In the genomic region with DNA sequence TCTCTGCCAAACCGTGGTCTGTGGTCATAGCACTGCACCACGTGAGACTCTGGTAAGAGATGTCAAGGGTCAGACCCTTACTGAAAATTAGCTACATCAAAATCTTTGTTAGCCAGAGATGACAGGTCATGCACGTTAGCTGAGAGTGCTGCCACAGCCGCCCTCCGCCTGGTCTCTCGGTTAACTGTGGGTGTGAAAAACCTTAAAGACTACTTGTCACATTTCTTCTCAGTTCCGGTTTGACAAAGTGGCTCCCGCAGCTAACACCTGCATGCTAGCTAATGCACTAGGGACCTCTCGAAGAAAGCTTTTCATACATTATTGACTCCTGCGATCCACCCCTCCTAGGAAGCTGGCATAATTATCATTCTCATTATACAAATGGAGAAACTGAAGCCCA, we compare ENCODE assay signal across 24 mouse cellular contexts. TPM values are rescaled to one million over a fixed set of nuclear protein-coding genes. Genes with fewer than 3 reads are reported as not detected.
DNase-seq lines count a peak whose midpoint lies in the region; ATAC-seq and TF ChIP-seq lines count a peak whose summit lies in the region.
"Had no signal": no experiment of that assay in that cellular context is flagged by ENCODE, and none has a peak within 500 bp of the region (broad histone marks: within the 10 kb centered on the region; RNA-seq: fewer than 3 reads in every experiment).

No protein-coding gene starts in this region.

- H3K27me3 ChIP-seq in thymus, adult 2 months (ENCODE audit: control insufficient read depth, insufficient read depth, low read length): no peaks in the 10 kb centered on the region
- H3K27me3 ChIP-seq in liver, embryonic 15.5 days: no peaks in the 10 kb centered on the region
- H3K27me3 ChIP-seq in midbrain, embryonic 11.5 days (ENCODE audit: control insufficient read depth, insufficient read depth, low read length): peaks cover 7% of the 10 kb centered on the region

- no peak for ATAC-seq in liver, embryonic 15.5 days (ENCODE audit: insufficient read depth)
- ATAC-seq in midbrain, embryonic 11.5 days (ENCODE audit: low FRiP score): no peak
- ATAC-seq: intestine, embryonic 16.5 days had no signal

- no peaks in the 10 kb centered on the region for H3K9me3 ChIP-seq in liver, embryonic 15.5 days (replicated peaks)
- H3K9me3 ChIP-seq in midbrain, embryonic 11.5 days (ENCODE audit: control insufficient read depth, low read length): no peaks in the 10 kb centered on the region
- H3K9me3 ChIP-seq: embryonic facial prominence, embryonic 15.5 days; forebrain, embryonic 12.5 days; G1E; hindbrain, embryonic 12.5 days; kidney, embryonic 15.5 days; limb, embryonic 10.5 days; neural tube, embryonic 12.5 days had no signal

- H3K4me1 ChIP-seq in thymus, adult 2 months (replicated peaks; ENCODE audit: control insufficient read depth, insufficient read depth, low read length): peaks cover 5% of the 10 kb centered on the region
- peaks cover 69% of the 10 kb centered on the region for H3K4me1 ChIP-seq in liver, embryonic 15.5 days (replicated peaks)
- no peaks in the 10 kb centered on the region for H3K4me1 ChIP-seq in midbrain, embryonic 11.5 days (ENCODE audit: control insufficient read depth, insufficient read depth, low read length)
- H3K4me1 ChIP-seq: embryonic facial prominence, embryonic 15.5 days; hindbrain, embryonic 12.5 days; neural tube, embryonic 12.5 days had no signal

- peak; percentile 15 for DNase-seq in thymus, adult 2 months
- DNase-seq in thymus, postnatal 10 days (ENCODE audit: low spot score in 2 of 2): no peak
- DNase-seq in T-cell, adult 2 months (ENCODE audit: low spot score): peak; percentile 44
- peak; percentile 21 to 24 for DNase-seq in thymus, postnatal 36 days
- no peak for DNase-seq in kidney, adult 11 months
- no peak for DNase-seq in frontal cortex, postnatal 36 days (ENCODE audit: low spot score in 2 of 2)
- DNase-seq in midbrain, embryonic 11.5 days (ENCODE audit: low spot score, missing footprints): no peak
- DNase-seq: adrenal gland, postnatal 36 days; cerebellum, adult 18-20 months; cerebellum, postnatal 36 days; gastrocnemius, postnatal 10 days; heart, postnatal 10 days; kidney, postnatal 4 days; lung, adult 18-20 months; right cerebral cortex, adult 18-20 months had no signal

- no peak overlapping the region for H3K27ac ChIP-seq in thymus, adult 2 months (ENCODE audit: control insufficient read depth, insufficient read depth, low read length)
- peak overlapping the region; percentile 91 for H3K27ac ChIP-seq in liver, embryonic 15.5 days (replicated peaks)
- no peak overlapping the region for H3K27ac ChIP-seq in midbrain, embryonic 11.5 days (ENCODE audit: low read depth, low read length)
- H3K27ac ChIP-seq: embryonic facial prominence, embryonic 15.5 days; forebrain, embryonic 12.5 days; hindbrain, embryonic 12.5 days; kidney, embryonic 15.5 days; limb, embryonic 10.5 days; neural tube, embryonic 12.5 days had no signal

- 57% methylated on average over 10 of the region's 10 CpGs for WGBS in thymus, adult 2 months
- WGBS in liver, embryonic 15.5 days (ENCODE audit: insufficient replicate concordance): 64% methylated on average over 10 of the region's 10 CpGs
- WGBS in midbrain, embryonic 11.5 days: 69% methylated on average over 10 of the region's 10 CpGs

- H3K4me3 ChIP-seq in thymus, adult 2 months (ENCODE audit: control insufficient read depth, insufficient read depth, low read length): no peak overlapping the region
- H3K4me3 ChIP-seq in liver, embryonic 15.5 days (replicated peaks): peak overlapping the region; percentile 58; the same call in 1 of the 2 replicates
- H3K4me3 ChIP-seq in midbrain, embryonic 11.5 days (ENCODE audit: low read depth, low read length): no peak overlapping the region
- H3K4me3 ChIP-seq: embryonic facial prominence, embryonic 15.5 days; forebrain, embryonic 12.5 days; hindbrain, embryonic 12.5 days; kidney, embryonic 15.5 days; limb, embryonic 10.5 days; neural tube, embryonic 12.5 days had no signal

- H3K4me2 ChIP-seq in liver, embryonic 15.5 days: peak overlapping the region; percentile 75
- H3K4me2 ChIP-seq in midbrain, embryonic 11.5 days: no peak overlapping the region
- H3K4me2 ChIP-seq: embryonic facial prominence, embryonic 15.5 days; forebrain, embryonic 12.5 days; hindbrain, embryonic 12.5 days; kidney, embryonic 15.5 days; neural tube, embryonic 12.5 days had no signal

- TF ChIP-seq POLR2A in thymus, adult 2 months (IDR thresholded peaks at IDR 0.05; ENCODE audit: control insufficient read depth, extremely low read depth, insufficient read depth, low read length, poor library complexity): no peak

- no peak for TF ChIP-seq CTCF in thymus, adult 2 months (IDR thresholded peaks at IDR 0.05; ENCODE audit: borderline replicate concordance, control insufficient read depth, extremely low read depth, insufficient read depth, low read length, poor library complexity)

- H3K9ac ChIP-seq in liver, embryonic 15.5 days: 0 out of 2 replicates have a peak overlapping the region, but pooled peaks have one; percentile 16
- no peak overlapping the region for H3K9ac ChIP-seq in midbrain, embryonic 11.5 days (ENCODE audit: low read length)
- H3K9ac ChIP-seq: embryonic facial prominence, embryonic 15.5 days; forebrain, embryonic 12.5 days; hindbrain, embryonic 12.5 days; kidney, embryonic 15.5 days; neural tube, embryonic 12.5 days had no signal

- no peaks in the 10 kb centered on the region for H3K36me3 ChIP-seq in thymus, adult 2 months (ENCODE audit: control insufficient read depth, insufficient read depth, low read length)
- H3K36me3 ChIP-seq in liver, embryonic 15.5 days (replicated peaks): peaks cover 30% of the 10 kb centered on the region
- H3K36me3 ChIP-seq in midbrain, embryonic 11.5 days (ENCODE audit: control insufficient read depth, insufficient read depth, low read length): no peaks in the 10 kb centered on the region
- H3K36me3 ChIP-seq: embryonic facial prominence, embryonic 15.5 days; forebrain, embryonic 12.5 days; hindbrain, embryonic 12.5 days; kidney, embryonic 15.5 days; limb, embryonic 10.5 days; neural tube, embryonic 12.5 days had no signal

RNA-seq across cellular contexts. Expression of a gene that starts 4.2 kb away (rescaled TPM):
- 4.8 and 5.7 TPM in 2 replicates for polyA plus RNA-seq in thymus, adult 2 months (2012; rRNA removed)
- 43.0 and 45.5 TPM in 2 replicates for polyA plus RNA-seq in liver, embryonic 15.5 days (2015; fragmentation: Nextera tagmentation; extraction: Ambion mirVana)
- polyA plus RNA-seq in midbrain, embryonic 11.5 days (2014; fragmentation: Nextera tagmentation; extraction: Ambion mirVana): 5.4 and 5.5 TPM in 2 replicates

RNA-seq across cellular contexts. Expression of a gene that starts 54.6 kb away (rescaled TPM):
- polyA plus RNA-seq in thymus, adult 2 months (2012; rRNA removed): 25.2 and 30.5 TPM in 2 replicates
- polyA plus RNA-seq in liver, embryonic 15.5 days (2015; fragmentation: Nextera tagmentation; extraction: Ambion mirVana): 19.1 and 19.2 TPM in 2 replicates
- 70.9 and 73.9 TPM in 2 replicates for polyA plus RNA-seq in midbrain, embryonic 11.5 days (2014; fragmentation: Nextera tagmentation; extraction: Ambion mirVana)

Comparison
In these comparisons a context has a peak if more than half of its experiments do, and no peak if none do; other contexts are left out.
1. DNase-seq: peak in thymus, adult 2 months (single experiment), T-cell, adult 2 months (single experiment) and thymus, postnatal 36 days (2 of 2); none in thymus, postnatal 10 days (0 of 2), kidney, adult 11 months (single experiment), frontal cortex, postnatal 36 days (0 of 2) and midbrain, embryonic 11.5 days (single experiment).